Mouse (Mus musculus): ENCODE results near the gene Mmp23.

- TF ChIP-seq CTCF (IDR thresholded peaks at IDR 0.05) (no peak), EP300 (IDR thresholded peaks at IDR 0.05) (no peak)
Observed at GRCm38 (mm10) chr4:155613264-155613663, 39.9 kb downstream of the Mmp23 start.

All from lung, postnatal 0 days (tissue).